Comparison of ENCODE assay signal across 13 mouse cellular contexts in the genomic region with DNA sequence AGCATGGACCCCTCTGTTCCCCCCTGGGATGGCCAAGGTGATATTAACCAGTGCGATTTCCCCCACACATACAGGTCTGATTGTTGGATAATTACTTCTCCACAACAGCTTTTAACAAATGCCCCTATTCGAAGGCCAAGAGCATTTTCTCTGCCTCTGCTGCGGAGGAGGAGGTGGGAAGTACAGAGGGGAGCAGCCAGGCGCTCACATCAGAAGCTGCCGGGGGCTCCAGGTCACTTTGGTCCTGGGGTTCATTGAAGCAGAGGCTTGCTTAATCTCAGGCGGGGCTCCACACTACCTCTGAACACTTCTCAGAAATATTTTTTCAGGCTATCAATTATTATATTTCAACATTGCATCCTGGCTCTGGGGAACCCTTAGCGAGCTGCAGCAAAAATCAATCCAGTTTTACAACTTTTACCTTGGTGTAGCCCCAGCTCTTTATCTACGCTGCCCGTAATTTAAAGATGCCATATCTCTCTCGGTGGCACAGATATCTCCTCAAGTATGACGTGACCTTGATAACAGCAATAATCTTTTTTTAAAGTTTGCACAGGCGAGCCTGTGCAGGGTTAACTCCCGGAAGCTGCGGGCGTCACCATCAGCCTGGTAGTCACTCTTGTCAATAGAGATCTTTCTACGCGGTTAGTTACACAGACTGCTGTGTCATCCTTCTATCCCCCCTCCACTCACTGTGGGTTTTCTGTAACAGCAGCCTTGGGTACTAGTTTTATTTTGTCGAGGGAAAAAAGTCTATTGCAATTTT.
DNase-seq lines count a peak whose midpoint lies in the region; ATAC-seq lines count a peak whose summit lies in the region.
"Had no signal": no experiment of that assay in that cellular context is flagged by ENCODE, and none has a peak within 500 bp of the region (broad histone marks: within the 10 kb centered on the region; RNA-seq: fewer than 3 reads in every experiment).

No protein-coding gene starts in this region.

- no peak for DNase-seq in hindbrain, embryonic 14.5 days (ENCODE audit: low spot score)
- peak; percentile 29 for DNase-seq in midbrain, embryonic 14.5 days
- DNase-seq in midbrain, embryonic 10.5 days (ENCODE audit: low spot score) = no peak
- no peak for DNase-seq in left cerebral cortex, postnatal 14 days (ENCODE audit: low spot score in 2 of 2)
- DNase-seq: gastrocnemius, postnatal 25 days; kidney, postnatal 14 days; layer of hippocampus, adult 9-11 months; thymus, postnatal 4 days had no signal

- H3K27me3 ChIP-seq in hindbrain, embryonic 13.5 days = no peaks in the 10 kb centered on the region
- no peaks in the 10 kb centered on the region for H3K27me3 ChIP-seq in hindbrain, embryonic 14.5 days (ENCODE audit: control insufficient read depth, insufficient read depth, low read length)
- H3K27me3 ChIP-seq in midbrain, embryonic 14.5 days (ENCODE audit: control insufficient read depth, insufficient read depth, low read length) = no peaks in the 10 kb centered on the region
- no peaks in the 10 kb centered on the region for H3K27me3 ChIP-seq in midbrain, embryonic 10.5 days (ENCODE audit: low read depth, poor library complexity, severe bottlenecking)
- no peaks in the 10 kb centered on the region for H3K27me3 ChIP-seq in midbrain, embryonic 16.5 days (ENCODE audit: control insufficient read depth, insufficient read depth, low read depth, low read length)
- H3K27me3 ChIP-seq: megakaryocyte, embryonic 14.5 days had no signal

- no peaks in the 10 kb centered on the region for H3K36me3 ChIP-seq in hindbrain, embryonic 13.5 days
- H3K36me3 ChIP-seq in hindbrain, embryonic 14.5 days (replicated peaks; ENCODE audit: control insufficient read depth, insufficient read depth) = no peaks in the 10 kb centered on the region
- no peaks in the 10 kb centered on the region for H3K36me3 ChIP-seq in midbrain, embryonic 14.5 days (ENCODE audit: control insufficient read depth, insufficient read depth, low read length)
- no peaks in the 10 kb centered on the region for H3K36me3 ChIP-seq in midbrain, embryonic 10.5 days
- no peaks in the 10 kb centered on the region for H3K36me3 ChIP-seq in midbrain, embryonic 16.5 days (ENCODE audit: control insufficient read depth, insufficient read depth, low read length)

- no peak overlapping the region for H3K9ac ChIP-seq in hindbrain, embryonic 13.5 days
- no peak overlapping the region for H3K9ac ChIP-seq in hindbrain, embryonic 14.5 days
- no peak overlapping the region for H3K9ac ChIP-seq in midbrain, embryonic 14.5 days (replicated peaks; ENCODE audit: low read length)
- H3K9ac ChIP-seq in midbrain, embryonic 16.5 days (ENCODE audit: low read depth, low read length) = no peak overlapping the region

- H3K9me3 ChIP-seq in hindbrain, embryonic 13.5 days = 0 out of 2 replicates have a peak, but pooled peaks cover 3% of the 10 kb centered on the region
- H3K9me3 ChIP-seq in hindbrain, embryonic 14.5 days (ENCODE audit: control insufficient read depth, low read length) = no peaks in the 10 kb centered on the region
- H3K9me3 ChIP-seq in midbrain, embryonic 14.5 days (ENCODE audit: control insufficient read depth, low read length) = no peaks in the 10 kb centered on the region
- H3K9me3 ChIP-seq in midbrain, embryonic 10.5 days (replicated peaks) = 0 out of 2 replicates have a peak, but pooled peaks cover 1% of the 10 kb centered on the region
- H3K9me3 ChIP-seq in midbrain, embryonic 16.5 days (replicated peaks; ENCODE audit: control insufficient read depth, low read length, poor library complexity, severe bottlenecking) = no peaks in the 10 kb centered on the region

- H3K4me1 ChIP-seq in hindbrain, embryonic 13.5 days (replicated peaks) = peaks cover 7% of the 10 kb centered on the region
- no peaks in the 10 kb centered on the region for H3K4me1 ChIP-seq in hindbrain, embryonic 14.5 days (replicated peaks; ENCODE audit: control insufficient read depth, insufficient read depth, low read length)
- no peaks in the 10 kb centered on the region for H3K4me1 ChIP-seq in midbrain, embryonic 14.5 days (ENCODE audit: control insufficient read depth, insufficient read depth, low read length)
- peaks cover 12% of the 10 kb centered on the region for H3K4me1 ChIP-seq in midbrain, embryonic 10.5 days
- no peaks in the 10 kb centered on the region; the same call in 1 of the 2 replicates for H3K4me1 ChIP-seq in midbrain, embryonic 16.5 days (ENCODE audit: control insufficient read depth, insufficient read depth, low read length)
- H3K4me1 ChIP-seq: megakaryocyte, embryonic 14.5 days had no signal

- intact Hi-C loops in left cerebral cortex, postnatal 14 days (cut with DNase I) = no loop called here

- 65% methylated on average over 18 of the region's 18 CpGs for WGBS in hindbrain, embryonic 13.5 days
- 56% methylated on average over 18 of the region's 18 CpGs for WGBS in hindbrain, embryonic 14.5 days
- 57% methylated on average over 18 of the region's 18 CpGs for WGBS in midbrain, embryonic 14.5 days
- 72% methylated on average over 18 of the region's 18 CpGs for WGBS in midbrain, embryonic 10.5 days
- 47% methylated on average over 18 of the region's 18 CpGs for WGBS in midbrain, embryonic 16.5 days

- no peak overlapping the region for H3K4me3 ChIP-seq in hindbrain, embryonic 13.5 days
- H3K4me3 ChIP-seq in hindbrain, embryonic 14.5 days (replicated peaks; ENCODE audit: low read length) = no peak overlapping the region
- no peak overlapping the region for H3K4me3 ChIP-seq in midbrain, embryonic 14.5 days (replicated peaks; ENCODE audit: low read depth, low read length)
- no peak overlapping the region for H3K4me3 ChIP-seq in midbrain, embryonic 10.5 days
- no peak overlapping the region for H3K4me3 ChIP-seq in midbrain, embryonic 16.5 days (ENCODE audit: low read depth, low read length)
- H3K4me3 ChIP-seq: megakaryocyte, embryonic 14.5 days had no signal

- no peak for ATAC-seq in hindbrain, embryonic 13.5 days (ENCODE audit: low FRiP score)
- ATAC-seq in hindbrain, embryonic 14.5 days (ENCODE audit: low FRiP score) = no peak
- ATAC-seq in midbrain, embryonic 14.5 days (ENCODE audit: low FRiP score, low TSS enrichment) = no peak
- ATAC-seq in hematopoietic stem cell, adult 5-6 weeks (replicated peaks in 1 of 2; ENCODE audit: insufficient read depth in 1 of 2, low FRiP score in 2 of 2, low TSS enrichment in 1 of 2, low read depth in 1 of 2, poor library complexity in 2 of 2, severe bottlenecking in 2 of 2) = peak; percentile 66 to 69; a peak in 3 of 4 replicates
- ATAC-seq in midbrain, embryonic 16.5 days = no peak

- H3K27ac ChIP-seq in hindbrain, embryonic 13.5 days = 0 out of 2 replicates have a peak overlapping the region, but pooled peaks have one; percentile 9
- H3K27ac ChIP-seq in hindbrain, embryonic 14.5 days = no peak overlapping the region
- no peak overlapping the region for H3K27ac ChIP-seq in midbrain, embryonic 14.5 days (replicated peaks; ENCODE audit: low read depth, low read length)
- H3K27ac ChIP-seq in midbrain, embryonic 10.5 days (replicated peaks) = no peak overlapping the region
- no peak overlapping the region for H3K27ac ChIP-seq in midbrain, embryonic 16.5 days (ENCODE audit: low read length)

- H3K4me2 ChIP-seq in hindbrain, embryonic 13.5 days = 0 out of 2 replicates have a peak overlapping the region, but pooled peaks have one; percentile 1
- no peak overlapping the region for H3K4me2 ChIP-seq in hindbrain, embryonic 14.5 days (replicated peaks)
- no peak overlapping the region for H3K4me2 ChIP-seq in midbrain, embryonic 14.5 days (ENCODE audit: low read length)
- peak overlapping the region; percentile 10; the same call in 1 of the 2 replicates for H3K4me2 ChIP-seq in midbrain, embryonic 16.5 days (ENCODE audit: low read length)
- H3K4me2 ChIP-seq: liver, embryonic 11.5 days had no signal

Comparison
In these comparisons a context has a peak if more than half of its experiments do, and no peak if none do; other contexts are left out.
1. H3K4me2 ChIP-seq: peak in hindbrain, embryonic 13.5 days (single experiment) and midbrain, embryonic 16.5 days (single experiment); none in hindbrain, embryonic 14.5 days (single experiment) and midbrain, embryonic 14.5 days (single experiment).
2. ATAC-seq: peak in hematopoietic stem cell, adult 5-6 weeks (2 of 2); none in hindbrain, embryonic 13.5 days (single experiment), hindbrain, embryonic 14.5 days (single experiment), midbrain, embryonic 14.5 days (single experiment) and midbrain, embryonic 16.5 days (single experiment).